Mouse (Mus musculus) cerebellum, postnatal 14 days (tissue): ENCODE measurements around the gene Fam102b.
A peak's percentile ranks its signal among the peaks of the same experiment; 100 is the strongest.

Experiments
- DNase-seq, 2 experiments: peaks; one replicate each; pipeline ENCODE4 v3.0.0; 2021; ENCODE audit warnings: mixed read lengths in 2 of 2

The Fam102b gene

DNA sequence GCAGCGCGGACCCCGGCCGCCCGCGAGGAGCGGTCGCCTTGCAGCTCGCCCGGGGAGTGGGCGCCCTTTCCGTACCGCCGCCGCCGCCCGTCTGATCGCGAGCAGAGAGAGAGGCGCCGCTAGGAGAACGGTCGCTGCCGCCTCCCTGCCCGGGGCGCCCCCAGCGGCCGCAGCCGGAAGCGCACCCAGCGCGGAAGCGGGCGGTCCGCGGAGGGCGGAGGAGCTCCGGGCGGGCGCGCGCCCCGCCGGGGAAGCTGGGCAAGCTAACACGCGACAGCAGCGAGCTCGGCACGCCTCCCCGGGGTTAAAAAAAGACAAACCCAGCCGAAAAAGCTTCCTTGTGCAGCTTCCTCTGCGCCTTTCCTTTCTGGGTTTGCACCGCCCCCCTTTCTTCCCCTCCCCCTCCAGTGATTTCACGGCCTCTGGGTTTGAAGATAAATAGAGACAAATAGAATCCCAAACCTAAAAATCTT is at the start of gene Fam102b:
Gene Fam102b, minus strand, starts transcription at position 93 of the 473 bp plus-strand sequence.
- DNase-seq, result peak; percentile 89 to 92

DNA sequence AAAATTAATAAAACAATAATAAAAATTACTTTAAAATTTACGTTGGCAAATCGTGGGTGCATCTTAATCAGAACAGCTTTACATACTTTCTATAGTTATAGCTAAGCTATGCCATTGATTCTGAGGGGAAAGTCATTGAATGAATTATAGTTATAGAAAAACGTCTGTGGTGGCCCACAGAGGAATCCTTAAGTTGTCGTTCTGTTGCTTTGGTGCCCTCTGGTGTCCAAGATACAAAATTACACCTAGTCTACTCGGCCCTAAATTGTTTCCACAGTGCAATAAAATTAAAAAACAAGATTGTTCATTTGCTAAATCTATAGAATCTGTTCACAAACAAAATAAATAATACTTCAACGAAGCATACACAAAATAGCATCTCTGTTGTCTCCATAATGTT is 35.6 kb upstream of the Fam102b start:
- peak; percentile 40 to 63 for DNase-seq

DNA sequence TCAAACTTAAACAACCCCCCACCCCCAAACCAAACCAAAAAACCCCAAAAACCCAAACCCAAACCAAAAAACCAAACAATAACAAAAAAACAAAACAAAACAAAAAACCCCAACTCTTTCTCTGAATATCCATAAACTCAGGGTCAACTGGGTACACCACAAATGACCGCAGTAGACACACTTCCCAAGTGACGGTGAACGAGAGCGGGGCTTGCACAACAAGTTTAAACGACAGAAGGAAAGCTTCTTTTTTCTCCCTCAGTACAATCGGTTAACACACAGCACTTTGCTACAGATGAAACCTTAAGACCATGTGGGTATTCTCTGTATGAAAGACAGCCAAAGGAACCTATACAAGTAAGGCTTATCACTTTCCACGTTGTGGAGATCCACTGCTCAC is 35.0 kb upstream of the Fam102b start:
- no peak for DNase-seq

DNA sequence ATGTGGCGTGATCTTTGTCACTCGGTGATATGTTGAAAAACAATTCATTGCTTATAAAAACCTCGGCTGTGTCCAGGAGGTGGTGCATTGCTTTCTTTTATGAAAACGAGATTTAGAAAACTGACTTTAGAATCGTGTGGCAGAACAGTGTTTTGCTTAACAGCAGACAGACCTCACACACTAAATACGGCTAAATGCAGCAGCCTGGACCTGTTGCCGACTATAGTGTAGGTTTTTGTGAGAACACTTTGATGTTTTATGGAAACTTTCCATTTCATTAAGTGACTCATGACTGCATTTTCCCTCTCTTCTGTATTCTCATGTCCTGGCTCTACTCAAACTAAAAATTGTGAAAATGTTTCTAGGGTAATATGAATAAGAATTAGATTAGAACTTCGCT is 32.5 kb upstream of the Fam102b start:
- no peak for DNase-seq

DNA sequence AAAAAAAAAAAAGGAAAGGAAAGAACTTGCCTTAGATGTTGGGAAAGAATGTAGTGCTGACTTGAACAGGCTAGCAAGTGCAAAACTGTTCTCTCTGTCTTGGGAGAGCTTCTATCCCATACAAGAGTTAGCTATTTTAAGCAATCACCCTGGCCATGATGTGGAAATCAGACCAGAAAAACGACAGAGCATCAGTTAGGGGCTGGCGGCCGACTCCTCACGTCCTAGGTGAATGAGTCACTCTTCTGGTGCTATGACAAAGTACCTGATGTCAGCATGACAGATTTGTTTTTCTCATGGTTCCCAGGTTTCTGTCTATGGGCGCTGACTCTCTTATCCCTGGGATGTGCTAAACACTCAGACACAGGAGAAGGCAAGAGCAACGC is 24.5 kb upstream of the Fam102b start:
- no peak for DNase-seq

DNA sequence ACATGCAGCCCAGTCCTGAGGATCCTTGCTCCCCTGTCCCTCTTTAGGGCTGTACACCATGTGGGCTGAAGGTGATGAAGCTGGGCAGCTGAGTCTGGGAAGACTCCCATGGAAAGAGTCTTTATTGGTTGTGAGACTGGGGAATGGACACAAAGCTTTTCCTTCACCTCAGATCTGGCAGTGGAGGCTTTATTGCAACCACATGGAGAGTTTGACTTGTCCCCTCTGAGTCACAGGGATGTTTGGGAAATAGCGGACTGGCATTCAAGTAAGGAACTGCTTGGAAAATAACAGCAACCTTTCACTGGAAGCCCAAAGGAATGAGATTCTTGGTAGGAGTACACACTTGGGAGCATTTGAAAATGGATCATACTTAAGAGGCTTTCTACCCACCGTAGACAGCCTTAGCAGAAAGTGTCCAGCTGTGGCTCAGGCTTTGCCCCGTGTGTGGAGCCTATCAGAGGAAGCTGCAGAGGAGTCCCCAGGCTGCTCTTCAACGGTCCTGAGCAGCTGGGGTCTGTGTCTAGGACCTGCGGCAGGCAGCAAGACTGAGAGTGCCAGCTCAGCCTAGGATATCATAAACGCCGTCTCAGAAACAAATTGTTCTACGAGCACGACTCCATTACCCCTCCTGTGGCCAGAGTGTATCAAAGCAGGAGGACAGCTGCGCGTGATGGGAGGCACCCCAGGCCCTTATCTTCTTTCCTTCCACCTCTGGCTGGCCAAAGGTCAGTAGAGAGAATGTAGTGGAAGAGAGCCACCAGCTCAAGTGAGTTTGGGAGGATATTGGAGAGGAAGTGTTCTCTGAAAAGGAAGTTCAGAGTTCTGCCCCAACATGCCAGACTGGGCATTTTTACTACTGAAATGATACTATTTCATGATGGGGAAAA is 23.9 kb upstream of the Fam102b start:
- no peak for DNase-seq

DNA sequence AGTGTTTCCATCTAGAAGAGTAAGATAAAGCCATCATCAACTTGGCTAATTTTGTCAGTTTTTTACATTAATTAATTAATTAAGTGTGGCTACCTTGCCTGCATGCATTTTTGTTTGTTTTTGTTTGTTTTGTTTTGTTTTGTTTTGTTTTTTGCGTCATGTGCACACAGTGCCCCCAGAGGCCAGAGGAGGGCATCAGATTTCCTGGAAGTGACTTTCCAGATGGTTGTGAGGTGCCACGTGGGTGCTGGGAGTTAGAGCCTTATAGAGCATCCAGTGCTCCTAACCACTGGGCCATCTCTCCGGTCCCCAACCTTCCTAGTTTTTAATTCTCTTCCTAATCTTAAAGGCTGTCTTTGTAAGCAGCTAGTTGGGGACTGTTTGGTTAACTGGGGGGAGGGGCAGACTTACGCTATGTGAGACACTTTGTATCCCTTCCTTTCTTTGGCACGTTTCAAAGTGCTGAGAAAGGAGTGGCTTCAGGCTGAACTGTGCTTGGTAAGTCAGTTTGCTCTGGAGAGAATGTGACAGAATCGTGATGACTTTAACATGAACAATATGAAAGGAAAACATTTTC is 20.4 kb upstream of the Fam102b start:
- DNase-seq, result no peak

DNA sequence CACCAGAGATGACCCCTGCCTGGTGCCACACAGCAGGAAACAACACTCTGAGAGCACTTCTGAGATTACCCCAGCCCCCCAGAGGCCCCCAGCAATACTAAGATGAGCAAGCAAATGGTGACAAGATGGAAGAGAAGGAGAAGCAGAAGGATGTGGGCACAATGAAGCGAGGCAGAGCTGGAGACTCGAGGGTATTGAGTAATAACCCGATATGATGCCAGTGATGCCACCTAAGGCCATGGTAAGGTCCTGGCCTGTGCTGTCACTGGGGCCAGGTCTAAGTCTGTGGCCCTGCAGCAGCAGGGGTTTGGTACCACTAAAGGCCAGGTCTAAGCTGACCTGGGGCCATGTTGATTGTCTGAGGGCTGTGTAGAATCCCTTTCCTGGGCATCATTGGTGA is 19.0 kb upstream of the Fam102b start:
- no peak for DNase-seq

DNA sequence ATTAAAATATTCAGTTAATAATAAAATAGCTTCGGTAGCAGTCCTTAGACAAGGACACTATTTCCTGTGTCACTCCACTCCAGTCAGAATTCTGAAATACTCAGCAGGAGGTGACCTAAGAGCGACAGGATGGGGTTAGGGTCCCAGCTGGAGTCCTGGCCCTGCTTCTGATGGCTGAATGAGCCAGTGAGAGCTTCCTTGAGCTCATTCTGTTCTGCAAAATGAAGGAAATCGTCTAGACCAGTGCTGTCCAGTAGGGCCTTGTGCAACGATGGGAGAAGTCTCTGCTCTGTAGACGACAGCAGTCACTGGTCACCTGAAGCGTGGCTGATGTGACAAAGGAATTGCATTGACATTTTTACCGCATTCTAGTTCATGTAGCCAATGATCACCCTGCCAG is 16.0 kb upstream of the Fam102b start:
- DNase-seq, result peak in 1 of 2 experiments; percentile 10

DNA sequence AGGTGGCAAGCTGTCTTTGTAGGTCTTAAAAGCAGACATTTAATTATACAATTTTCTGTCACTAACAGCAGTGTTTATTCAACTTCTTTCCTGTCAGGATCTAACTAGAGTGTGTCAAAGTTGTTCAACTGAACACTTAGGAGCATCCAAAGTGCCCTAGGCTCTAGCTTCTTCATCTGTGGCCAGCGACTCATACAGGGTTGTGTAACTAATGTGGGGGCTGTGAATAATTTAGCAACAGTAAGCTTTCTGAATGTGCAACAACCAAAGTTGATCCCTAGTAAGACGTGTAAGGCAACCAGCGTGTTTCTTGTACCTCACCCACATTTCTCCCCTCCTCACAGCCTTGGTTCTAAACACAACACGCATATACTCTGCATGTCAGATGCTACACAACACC is 13.5 kb upstream of the Fam102b start:
- DNase-seq, result no peak

DNA sequence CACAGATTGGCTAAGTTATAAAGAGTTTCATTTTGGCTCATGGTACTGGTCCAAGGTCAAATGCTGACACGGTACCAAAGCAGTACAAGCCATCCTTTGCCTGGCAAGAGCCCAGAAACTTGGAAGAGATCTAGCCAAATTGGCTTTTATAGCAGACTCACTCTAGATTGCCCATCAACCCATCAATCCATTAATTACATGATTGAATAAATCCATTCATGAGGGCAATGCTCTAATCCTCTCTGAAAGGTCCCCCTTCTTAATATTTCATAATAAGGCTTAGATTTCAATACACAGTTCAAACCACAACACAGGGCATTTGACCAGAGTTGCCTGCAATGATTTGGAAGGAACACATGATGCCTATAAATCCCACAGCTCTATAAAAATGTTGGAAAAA is 7.0 kb upstream of the Fam102b start:
- peak in 1 of 2 experiments; percentile 15 for DNase-seq

DNA sequence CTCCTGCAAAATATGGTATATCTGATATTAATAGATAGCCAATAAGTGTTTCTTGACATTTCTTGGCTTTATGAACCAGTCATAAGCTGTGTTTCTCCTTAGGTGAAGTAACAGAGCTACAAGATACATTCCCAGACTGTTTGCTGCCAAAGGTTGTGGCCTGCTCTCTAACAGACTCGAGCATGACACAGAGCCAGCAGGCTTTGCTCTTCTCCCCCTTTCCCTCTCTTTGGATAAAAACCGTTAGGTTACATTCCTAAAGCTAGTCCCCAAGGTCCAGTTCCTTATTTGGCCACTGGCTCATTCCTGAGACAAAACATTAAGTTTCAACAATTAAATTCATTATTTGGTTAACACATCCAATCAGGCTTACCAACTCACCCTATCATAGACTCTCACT is 4.9 kb upstream of the Fam102b start:
- no peak for DNase-seq

DNA sequence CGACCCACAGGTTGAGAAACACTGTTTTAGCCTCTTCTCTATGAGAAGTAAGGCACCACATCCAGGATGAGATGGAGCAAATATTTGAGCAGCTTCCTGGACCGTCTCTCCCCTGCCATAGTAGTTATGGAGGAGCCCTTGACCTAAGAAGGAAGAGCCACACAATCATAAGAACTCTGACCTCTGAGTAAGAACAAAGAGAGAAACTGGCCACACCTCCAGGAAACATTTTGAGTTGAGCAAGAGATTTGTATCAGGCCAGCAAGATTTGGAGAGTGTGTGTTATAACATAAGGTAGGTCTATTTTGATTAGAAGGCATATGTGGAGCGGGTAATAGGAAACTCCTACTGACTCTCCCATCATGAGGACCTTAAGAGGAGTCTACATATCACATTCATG is 4.2 kb upstream of the Fam102b start:
- no peak for DNase-seq

DNA sequence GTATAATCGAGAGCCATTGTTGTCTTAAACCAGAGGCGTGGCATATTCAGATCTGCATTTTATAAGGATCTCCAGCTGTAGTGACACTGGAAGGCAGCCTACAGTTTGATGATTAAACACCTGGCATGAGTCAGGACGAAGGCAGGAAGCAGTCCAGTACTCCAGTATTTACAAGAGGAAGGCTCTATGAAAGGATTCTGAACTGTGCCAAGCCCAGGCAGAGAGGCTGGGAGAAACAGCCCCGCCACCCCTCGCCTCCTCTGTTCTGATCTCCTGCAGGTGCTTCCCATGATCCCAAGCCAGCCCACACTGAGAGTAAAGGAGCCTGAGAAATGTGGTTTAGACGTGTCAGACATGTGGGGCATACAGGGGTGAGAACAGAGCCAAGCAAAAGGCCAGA is 3.4 kb upstream of the Fam102b start:
- DNase-seq, result no peak

DNA sequence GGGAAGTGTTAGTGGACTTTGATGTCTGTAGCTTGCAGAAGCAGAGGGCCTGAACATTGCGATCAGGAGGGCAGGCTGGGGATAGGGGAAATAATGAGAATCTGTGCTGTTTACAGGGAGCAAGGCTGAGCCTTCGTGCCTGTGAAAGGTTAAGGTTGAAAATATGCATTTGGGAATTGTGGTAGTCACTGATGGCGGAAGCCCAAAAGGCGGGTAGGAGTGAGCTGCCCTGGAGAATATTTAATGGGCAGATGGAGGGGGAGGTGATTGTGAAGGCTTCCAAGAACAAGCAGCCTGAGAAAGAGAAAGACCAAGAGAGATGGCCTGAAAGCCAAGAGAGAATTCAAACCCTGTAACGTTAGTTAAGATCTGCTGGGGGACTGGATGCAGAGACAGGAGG is 2.3 kb upstream of the Fam102b start:
- DNase-seq, result peak; percentile 13 to 23

DNA sequence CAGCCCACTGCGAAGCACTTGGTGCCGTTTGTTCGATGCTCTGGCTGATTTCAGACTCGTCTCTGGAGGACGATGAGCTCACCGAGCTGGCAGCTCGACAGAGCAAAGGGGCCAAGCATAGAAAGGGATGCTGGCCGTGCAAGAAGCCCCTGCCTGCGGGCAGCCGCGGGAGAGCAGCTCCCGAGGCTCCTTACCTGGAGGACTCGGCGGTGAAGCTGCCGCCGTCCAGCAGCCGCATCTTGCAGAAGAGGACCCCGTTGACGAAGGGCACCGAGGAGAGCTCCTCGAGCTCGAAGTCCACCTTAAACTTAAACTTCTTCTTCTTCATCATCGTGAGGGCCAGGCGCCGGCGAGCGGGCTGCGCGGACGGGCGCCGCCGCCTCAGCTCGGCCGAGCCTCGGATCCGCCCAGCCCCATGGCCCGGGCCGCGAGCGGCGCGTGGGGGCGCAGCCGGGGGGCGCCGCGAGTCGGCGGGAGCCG is 376 bp downstream of the Fam102b start:
- DNase-seq, result peak; percentile 54 to 60

DNA sequence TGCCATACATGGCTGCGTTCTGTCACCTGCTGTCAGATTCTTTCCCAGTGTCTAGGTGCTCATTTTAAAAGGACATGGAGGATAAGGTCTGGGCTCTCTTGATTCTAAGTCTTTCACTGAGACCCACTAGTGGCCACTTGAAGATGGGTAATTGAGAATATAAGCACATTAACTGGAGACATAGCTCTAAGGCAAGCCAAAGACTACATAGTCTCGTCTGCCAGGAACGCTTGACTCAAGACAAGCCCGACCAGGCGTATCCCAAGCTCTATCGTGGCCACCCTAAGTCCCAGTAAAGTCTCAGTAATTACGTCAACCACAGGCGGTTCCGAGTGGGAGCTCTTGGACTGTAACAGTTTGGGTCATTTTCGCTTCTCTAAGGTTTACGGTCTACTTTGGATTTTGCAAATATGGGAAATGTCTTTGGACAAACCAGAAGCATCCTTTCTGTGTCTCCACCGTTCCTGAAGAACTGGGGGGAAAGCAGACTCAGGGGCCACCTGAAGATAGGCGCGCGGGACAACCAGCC is 881 bp downstream of the Fam102b start:
- peak; percentile 10 to 33 for DNase-seq

DNA sequence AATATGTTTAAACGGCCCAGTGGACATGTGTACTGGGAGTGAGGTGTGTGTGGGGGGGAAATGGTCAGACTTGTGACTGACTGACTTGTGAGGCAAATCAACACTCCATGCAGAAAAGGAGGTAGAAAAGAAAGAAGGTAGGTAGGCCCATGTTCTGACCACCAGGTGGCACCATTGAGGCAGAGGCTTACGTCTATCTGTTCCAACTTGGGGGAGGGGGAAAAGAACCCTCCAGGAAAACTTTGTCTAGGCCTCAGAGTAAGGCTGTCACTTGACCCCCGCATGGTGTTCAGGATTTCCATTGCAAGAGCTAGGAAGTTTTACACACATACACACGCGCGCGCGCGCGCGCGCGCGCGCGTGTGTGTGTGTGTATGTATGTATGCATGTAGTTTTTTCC is 1.8 kb downstream of the Fam102b start:
- DNase-seq, result peak; percentile 82 to 92

DNA sequence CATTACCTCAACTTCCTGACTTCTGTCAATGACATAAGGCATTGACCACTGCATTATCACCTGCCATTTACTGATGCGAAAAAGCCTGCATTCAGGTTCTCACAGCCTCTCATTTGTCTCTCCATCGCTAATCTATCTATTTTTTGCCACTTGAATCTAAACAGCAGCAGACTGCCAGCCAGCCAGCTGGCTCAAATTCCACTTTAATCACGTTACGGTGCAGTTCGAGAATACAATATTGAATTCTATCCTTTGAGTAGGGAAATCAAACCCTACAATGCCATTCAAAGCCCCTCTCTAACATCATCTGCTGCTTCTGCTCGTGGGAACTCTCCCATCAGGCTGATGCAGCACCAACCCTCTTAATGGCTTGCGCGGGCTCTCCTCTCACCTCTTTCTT is 4.3 kb downstream of the Fam102b start:
- DNase-seq, result no peak

DNA sequence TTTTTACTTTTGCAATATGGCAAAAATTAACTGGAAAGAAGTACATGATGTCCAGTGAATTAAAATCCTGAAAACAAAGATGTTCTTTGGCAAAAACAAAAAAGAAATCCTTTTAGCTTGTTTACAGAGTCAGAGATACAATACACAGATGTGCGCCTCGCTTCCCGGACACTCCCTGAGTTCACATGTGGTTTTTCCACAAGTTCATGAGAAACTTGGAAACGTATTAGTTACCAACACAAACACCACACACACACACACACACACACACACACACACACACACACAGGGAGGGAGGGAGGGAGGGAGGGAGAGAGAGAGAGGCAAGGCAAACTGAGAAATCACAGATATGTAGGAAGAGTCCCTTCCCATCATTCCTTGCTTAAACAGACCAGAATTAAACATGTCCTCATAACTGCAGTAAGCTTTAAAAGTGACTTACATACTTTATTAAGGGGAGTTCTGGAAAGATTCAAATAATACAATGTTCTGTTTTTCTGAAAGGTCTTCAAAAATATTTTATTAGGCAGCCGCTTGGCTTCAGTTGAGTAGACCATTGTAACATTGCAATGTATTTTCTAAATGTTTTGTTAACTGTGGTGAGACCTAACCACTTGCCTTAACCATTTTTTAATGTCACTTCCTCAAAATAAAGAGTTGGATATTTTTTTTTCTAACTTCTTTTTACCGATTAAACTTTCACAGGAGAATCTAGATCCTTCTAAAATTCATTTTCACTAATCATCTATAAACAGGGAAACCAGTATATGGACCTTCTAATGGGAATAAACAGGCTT is 5.5 kb downstream of the Fam102b start:
- no peak for DNase-seq

DNA sequence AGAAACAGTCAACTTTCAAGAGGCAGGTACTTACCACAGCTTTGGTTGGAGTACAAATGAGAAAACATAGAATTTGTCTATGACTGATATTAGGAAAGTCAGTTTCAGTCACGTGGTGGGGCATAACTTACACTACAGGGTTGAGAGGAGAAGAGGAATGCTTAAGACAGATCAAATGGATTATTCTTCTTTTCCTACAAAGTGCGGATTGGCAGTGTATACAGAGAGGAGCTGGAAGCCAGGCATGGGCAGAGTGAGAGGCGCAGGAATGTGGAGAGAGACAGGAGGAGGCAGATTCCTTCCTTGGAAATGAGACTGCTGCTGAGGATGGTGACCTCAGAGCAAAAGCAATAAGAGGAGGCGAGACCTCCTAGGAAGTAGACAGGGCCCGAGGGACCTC is 9.1 kb downstream of the Fam102b start:
- DNase-seq, result no peak

DNA sequence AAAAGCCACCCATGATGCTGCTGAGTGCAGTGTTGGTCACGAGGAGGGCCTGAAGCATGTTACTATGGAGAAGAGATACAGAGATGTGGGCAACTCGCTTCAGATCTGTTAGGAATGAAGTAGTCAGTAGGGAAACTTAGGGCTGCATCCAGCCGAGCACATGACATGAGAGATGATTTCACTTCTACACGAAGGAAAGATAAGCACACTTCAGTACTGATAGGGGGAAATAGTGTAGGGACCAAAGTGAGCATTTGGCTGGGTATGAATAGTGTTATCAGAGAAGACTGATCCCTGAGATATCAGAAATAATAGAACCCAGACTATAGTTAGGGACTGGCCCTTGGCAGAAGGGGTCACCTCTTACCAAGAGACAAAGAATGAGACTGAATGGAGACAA is 14.8 kb downstream of the Fam102b start:
- DNase-seq, result no peak
